Mouse (Mus musculus) right cerebral cortex, postnatal 25 days (tissue): ENCODE data around the gene Hs3st6.
A peak's percentile ranks its signal among the peaks of the same experiment; 100 is the strongest.

Experiments used
- DNase-seq: peaks from one replicate; pipeline ENCODE4 v3.0.0; 2022

Hs3st6 gene

GRCm38 (mm10) chr17:24773241-24773640 lies 20.5 kb downstream of the Hs3st6 start:
- DNase-seq: no peak

GRCm38 (mm10) chr17:24775173-24775572 lies 22.4 kb downstream of the Hs3st6 start:
- DNase-seq: no peak

DNA sequence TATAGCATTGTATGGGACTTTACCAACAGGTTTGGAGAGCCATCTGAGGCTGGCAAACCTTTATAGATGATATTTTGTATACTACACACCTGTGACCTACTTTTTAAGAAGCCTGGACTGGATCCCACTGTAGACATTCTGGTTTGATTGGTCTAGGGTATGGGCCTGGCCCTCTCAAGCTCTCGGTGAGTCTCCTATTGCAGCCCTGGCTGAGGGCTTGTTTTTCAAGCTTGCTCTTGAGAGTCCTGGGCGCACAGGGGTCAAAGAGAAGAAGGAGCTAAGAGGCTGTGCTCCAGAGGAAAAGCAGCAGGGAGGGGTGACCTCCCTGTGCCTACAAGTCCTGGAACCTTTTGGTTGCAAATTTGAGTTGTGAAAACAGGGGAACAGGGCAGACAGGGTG lies 24.3 kb downstream of the Hs3st6 start:
- no peak for DNase-seq

- DNase-seq: no peak
Observed at GRCm38 (mm10) chr17:24780821-24781220, 28.0 kb downstream of the Hs3st6 start.

- DNase-seq: no peak
Observed at GRCm38 (mm10) chr17:24792190-24792589, 39.4 kb downstream of the Hs3st6 start.

DNA sequence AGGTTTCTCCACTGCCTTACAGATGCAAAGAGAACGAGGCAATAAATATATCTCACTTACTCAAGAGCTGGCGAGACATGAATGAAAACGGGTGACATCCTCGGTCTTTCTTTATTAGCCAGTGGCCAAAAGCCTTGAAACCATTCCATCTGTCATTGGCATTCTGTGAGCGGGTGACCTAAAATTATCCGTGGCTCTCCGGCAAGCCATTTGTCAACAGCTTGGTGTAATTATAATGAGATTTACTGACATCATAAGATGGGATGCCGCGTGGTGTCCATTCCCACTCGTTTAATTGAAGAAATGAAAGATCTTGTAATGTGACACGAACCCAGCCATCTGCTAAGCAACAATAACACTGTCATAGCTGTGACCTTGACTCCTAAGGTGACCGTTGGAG lies 42.0 kb downstream of the Hs3st6 start:
- DNase-seq: no peak

DNA sequence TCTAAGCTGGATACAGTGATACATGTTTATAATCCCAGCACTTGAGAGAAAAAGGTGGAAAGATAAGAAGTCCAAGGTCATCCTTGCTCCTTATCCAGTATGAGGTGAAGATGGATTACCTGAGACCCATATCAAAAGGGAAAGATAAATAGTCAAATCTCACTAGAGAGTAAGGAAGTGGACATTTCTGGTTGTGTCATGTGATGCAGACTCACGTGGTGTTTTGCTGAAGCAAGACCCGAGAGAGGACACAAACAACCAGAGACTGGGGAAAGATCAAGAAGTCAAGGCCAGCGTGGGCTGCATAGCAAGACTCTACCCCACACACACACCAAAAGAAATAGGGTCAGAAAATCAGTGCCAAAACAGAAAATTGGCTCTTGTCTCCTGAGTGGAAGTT lies 44.2 kb downstream of the Hs3st6 start:
- DNase-seq: no peak

DNA sequence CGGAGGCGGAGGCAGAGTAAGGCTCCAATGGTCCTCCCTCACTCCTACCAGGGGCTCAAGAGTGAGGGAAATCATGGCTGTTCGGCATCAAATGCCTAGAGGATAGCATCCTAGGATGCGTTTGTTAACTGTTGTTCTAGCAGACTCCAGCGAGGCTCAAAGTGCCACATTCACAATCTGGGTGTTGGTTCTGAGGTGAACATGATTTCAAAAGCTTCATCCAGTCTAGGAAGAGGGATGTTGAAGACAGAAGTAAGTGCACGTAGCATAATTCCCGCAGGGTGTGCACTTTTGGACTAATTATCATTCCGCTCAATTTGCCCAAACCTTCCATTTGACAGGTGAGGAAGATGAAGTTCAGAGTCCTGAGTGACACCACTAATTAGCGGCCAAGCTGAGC lies 45.4 kb downstream of the Hs3st6 start:
- no peak for DNase-seq

DNA sequence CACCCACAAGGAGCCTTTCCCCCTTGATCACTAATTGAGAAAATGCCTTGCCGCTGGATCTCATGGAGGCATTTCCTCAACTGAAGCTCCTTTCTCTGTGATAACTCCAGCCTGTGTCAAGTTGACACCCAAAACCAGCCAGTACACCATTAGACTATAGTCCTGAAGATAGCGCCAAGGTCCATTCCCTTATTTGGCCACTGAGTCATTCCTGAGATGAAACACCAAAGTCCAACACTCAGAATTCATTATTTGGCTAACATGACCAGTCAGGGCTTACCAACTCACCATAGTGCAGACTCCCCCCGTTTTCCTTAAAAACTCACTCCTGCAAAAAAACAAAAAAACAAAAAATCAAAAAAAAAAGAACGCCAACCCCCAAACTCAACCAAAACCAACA lies 46.7 kb downstream of the Hs3st6 start:
- no peak for DNase-seq

- no peak for DNase-seq
Observed at GRCm38 (mm10) chr17:24800524-24800923, 47.7 kb downstream of the Hs3st6 start.

DNA sequence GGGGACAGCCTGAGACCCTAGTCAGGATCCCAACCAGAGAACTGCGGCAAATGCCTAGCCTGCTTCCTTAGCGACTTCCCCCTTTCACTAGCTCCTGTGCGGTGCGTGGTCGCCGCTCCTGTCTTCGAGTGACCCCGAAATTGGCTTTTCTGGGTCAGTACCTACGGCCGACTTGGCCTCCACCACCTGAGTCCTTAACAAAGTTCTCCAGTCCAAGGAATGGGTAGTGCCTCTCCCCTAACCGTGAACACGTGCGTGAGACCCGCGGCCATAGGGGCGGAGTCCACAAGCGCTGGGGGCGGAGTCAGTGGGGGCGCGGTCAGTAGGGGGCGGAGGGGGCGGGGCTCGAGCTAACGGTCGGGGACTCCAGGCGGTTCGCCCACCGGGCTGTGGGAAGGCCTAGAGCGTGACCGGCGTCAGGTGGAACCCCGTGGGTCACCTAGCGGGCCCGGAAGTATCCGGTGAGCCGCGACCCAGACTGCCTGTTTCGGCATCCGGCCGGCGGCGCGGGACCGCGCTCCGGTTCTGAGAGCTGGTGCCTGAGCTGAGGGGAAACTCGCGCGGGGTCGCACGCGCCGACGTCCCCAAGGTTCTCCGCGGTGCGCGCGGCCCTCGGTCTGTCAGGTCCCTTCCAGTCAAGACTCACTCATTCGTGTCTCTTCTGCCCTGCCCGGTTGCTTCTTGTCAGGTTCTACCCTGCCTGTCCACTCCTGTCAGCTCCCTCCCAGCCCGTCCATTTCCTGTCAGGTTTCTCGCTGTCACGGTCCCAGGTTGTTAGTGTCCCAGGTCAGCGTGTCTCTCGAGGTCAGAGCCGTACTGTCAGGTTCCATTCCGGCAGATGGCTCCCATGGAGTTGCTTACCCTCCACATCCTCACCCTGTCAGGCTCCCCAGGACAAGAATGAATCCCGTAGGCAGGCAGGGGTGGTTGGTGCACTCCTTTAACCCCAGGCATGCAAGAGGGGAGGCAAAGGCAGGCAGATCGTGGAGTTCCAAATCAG lies 51.5 kb downstream of the Hs3st6 start, which contains the start of gene Meiob:
Meiob (plus strand) TSS at position 338 of the 1,000 bp plus-strand sequence.
- DNase-seq: peak; percentile 10
